Mouse (Mus musculus): ENCODE measurements around the gene Ncor2. TPM values are rescaled to one million over a fixed set of nuclear protein-coding genes. Genes with fewer than 3 reads are reported as not detected.
A peak's percentile ranks its signal among the peaks of the same experiment; 100 is the strongest.

The Ncor2 gene
- polyA plus RNA-seq, 1 experiment from 2014 or later, result 26.3 TPM

DNA sequence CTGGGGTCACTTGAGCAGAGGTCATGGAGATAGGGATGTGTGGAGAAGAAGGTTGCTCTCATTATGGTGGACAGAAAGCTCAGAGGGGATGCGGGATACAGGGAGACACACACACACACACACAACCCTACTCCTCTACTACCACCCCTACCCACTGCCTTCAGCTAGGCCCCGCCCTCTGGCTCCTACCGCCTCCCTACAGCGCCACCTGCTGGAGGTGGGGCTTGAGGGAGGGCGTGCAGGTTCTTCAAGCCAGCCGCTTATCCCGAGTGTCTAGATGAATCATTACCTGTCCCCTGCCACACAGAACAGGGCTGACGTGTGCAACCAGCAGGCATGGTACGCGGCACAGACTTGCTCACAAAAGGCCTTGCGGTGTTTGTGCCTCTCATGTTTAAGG is 10.6 kb upstream of the Ncor2 start:
- WGBS, result 41% methylated on average over 11 of the region's 11 CpGs
- no peaks in the 10 kb centered on the region for H3K36me3 ChIP-seq
- peaks cover 8% of the 10 kb centered on the region; the same call in 1 of the 2 replicates for H3K4me1 ChIP-seq (replicated peaks)
- no peaks in the 10 kb centered on the region for H3K9me3 ChIP-seq
- ATAC-seq (ENCODE audit: low FRiP score, low read depth), result no peak
- no peak overlapping the region for H3K4me2 ChIP-seq
- no peak overlapping the region for H3K4me3 ChIP-seq
- no peak overlapping the region for H3K27ac ChIP-seq (replicated peaks)
- H3K9ac ChIP-seq, result no peak overlapping the region
- H3K27me3 ChIP-seq, result no peaks in the 10 kb centered on the region

DNA sequence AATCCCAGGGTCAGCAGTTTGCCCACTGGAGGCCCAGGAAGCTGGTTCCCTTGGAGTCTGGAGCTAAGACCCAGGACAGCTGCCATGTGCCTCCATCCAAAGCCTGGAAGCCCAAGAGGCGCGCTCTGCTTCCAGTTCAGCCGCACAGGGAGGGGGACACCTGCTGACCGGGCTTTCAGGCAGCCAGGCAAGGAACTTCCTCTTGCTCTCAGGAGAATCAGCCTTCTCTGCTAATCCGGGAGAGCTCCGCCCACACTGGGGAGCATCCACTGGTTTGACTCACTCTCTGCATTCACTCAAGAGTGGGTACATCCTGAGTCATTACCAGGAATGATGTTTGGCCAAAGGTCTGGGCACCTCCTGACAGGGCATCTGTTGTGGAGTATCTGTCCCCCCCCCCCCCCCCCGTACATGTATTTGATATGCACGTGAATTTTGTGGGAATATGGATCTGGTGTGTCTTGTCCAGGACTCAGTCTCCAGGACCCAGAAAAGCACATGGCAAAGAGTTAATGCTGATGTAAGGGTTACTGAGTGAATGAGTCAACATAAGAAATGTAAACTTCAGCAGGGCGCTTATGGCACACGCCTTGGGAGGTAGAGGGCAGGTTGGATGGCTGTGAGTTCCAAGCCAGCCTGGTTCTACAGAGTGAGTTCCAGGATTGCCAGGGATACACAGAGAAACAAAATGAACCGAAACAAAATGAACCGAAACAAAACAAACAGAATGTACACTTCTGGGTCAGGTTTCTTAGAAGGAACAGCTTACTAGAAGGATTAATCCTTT is 10.0 kb upstream of the Ncor2 start:
- no peak overlapping the region for H3K4me3 ChIP-seq
- peaks cover 8% of the 10 kb centered on the region; the same call in 1 of the 2 replicates for H3K4me1 ChIP-seq (replicated peaks)
- H3K9me3 ChIP-seq, result no peaks in the 10 kb centered on the region
- WGBS, result 34% methylated on average over 12 of the region's 12 CpGs
- no peak overlapping the region for H3K4me2 ChIP-seq
- ATAC-seq (ENCODE audit: low FRiP score, low read depth), result no peak
- no peaks in the 10 kb centered on the region for H3K27me3 ChIP-seq
- H3K9ac ChIP-seq, result no peak overlapping the region
- H3K27ac ChIP-seq (replicated peaks), result no peak overlapping the region
- H3K36me3 ChIP-seq, result no peaks in the 10 kb centered on the region

DNA sequence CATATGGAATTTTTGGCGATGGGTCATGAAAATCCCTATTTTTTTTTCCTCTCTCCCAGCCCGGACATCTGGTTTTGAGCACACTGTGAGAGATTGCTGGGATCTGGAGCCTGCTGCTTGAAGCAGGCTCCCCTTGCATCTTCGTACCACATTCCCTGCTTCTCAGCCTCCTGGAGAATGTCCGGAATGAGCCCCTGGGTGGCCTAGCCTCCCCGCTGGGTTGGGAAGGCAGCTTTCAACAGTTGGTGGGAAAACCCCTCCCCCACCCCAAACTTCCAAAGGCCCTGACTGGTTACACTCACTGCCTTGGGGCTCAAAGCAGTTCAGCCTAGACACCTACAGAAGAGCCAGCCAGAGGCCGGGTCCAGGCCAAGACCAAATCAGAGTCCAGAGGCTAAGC is 5.8 kb upstream of the Ncor2 start:
- Histone ChIP-seq H3K27me3 (no peaks in the 10 kb centered on the region), H3K9ac (no peak overlapping the region), H3K4me1 (replicated peaks) (peaks cover 17% of the 10 kb centered on the region), H3K9me3 (no peaks in the 10 kb centered on the region), H3K4me3 (no peak overlapping the region), H3K27ac (replicated peaks) (no peak overlapping the region), H3K36me3 (no peaks in the 10 kb centered on the region), H3K4me2 (no peak overlapping the region)
- 28% methylated on average over 6 of the region's 6 CpGs for WGBS
- no peak for ATAC-seq (ENCODE audit: low FRiP score, low read depth)

DNA sequence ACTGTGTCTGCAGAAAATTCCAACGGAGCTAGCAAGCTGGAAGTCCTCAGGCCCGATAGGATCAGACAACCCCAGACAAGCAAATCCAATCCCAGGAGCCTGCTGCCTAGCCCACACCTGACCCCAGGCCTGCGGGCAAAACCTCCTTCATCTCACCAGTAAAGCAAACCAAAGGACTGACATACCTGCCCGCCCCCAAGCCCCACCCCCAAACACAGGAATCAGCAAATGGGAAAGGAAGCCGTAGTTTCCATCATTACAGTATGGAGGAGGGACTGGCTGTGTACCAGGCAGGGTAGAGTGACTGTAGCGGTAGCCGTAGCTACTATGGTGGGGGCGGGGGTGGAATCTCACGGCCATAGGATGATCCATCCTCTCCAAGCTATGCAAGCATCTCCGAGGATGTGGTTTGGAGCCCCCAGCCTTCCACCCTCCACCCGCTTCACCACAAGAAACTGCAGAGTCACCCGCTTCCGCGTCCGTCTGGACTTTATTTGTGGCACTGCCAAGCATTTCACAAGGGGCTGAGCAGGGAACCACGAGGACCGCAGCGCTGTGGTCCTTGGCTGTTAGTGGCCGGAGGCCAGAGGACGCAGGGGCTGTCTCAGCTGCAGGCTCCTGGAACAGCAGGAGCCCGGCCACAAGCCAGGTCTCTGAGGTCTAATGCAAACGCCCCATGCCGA is 4.4 kb upstream of the Ncor2 start:
- 18% methylated on average over 23 of the region's 23 CpGs for WGBS
- H3K9me3 ChIP-seq, result no peaks in the 10 kb centered on the region
- H3K4me2 ChIP-seq, result peak overlapping the region; percentile 18
- no peak for ATAC-seq (ENCODE audit: low FRiP score, low read depth)
- peak overlapping the region; percentile 55; the same call in 1 of the 2 replicates for H3K27ac ChIP-seq (replicated peaks)
- no peak overlapping the region for H3K9ac ChIP-seq
- no peaks in the 10 kb centered on the region for H3K36me3 ChIP-seq
- H3K4me3 ChIP-seq, result no peak overlapping the region
- H3K27me3 ChIP-seq, result no peaks in the 10 kb centered on the region
- peaks cover 19% of the 10 kb centered on the region for H3K4me1 ChIP-seq (replicated peaks)

DNA sequence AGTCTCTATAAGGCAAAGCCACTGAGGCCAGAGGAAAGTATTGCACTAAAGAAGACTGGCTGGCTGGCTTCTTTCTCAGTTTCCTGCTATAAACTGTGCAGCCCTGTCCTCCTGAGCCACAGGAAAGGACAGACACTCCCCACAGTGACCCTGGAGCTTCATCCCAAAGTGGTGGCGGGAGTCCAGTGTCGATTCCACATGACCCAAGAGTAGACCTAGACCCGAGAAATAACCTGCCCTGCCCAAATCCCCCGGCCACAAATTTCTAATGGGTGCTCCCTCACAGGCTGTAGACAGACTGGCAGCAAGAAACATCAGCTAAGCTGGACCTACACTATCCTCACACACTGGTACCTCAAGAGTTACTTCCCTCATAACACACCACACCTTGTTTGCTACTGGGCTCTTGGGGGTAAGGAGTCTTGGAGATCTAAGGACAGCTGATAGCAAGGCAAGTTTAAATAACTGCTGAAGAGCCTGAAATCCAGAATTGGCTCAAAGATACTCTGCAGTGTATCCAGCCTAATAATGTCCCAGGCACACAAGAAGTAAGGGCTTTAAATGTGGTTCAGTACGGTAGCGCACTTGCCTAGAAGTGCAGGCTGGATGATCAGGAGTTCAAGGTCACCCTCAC is 1.7 kb upstream of the Ncor2 start:
- Histone ChIP-seq H3K4me3 (no peak overlapping the region), H3K4me2 (no peak overlapping the region), H3K36me3 (no peaks in the 10 kb centered on the region), H3K4me1 (replicated peaks) (peaks cover 40% of the 10 kb centered on the region), H3K27me3 (no peaks in the 10 kb centered on the region), H3K9ac (no peak overlapping the region), H3K9me3 (no peaks in the 10 kb centered on the region), H3K27ac (replicated peaks) (no peak overlapping the region)
- WGBS, result 76% methylated on average over 6 of the region's 6 CpGs
- ATAC-seq (ENCODE audit: low FRiP score, low read depth), result no peak

DNA sequence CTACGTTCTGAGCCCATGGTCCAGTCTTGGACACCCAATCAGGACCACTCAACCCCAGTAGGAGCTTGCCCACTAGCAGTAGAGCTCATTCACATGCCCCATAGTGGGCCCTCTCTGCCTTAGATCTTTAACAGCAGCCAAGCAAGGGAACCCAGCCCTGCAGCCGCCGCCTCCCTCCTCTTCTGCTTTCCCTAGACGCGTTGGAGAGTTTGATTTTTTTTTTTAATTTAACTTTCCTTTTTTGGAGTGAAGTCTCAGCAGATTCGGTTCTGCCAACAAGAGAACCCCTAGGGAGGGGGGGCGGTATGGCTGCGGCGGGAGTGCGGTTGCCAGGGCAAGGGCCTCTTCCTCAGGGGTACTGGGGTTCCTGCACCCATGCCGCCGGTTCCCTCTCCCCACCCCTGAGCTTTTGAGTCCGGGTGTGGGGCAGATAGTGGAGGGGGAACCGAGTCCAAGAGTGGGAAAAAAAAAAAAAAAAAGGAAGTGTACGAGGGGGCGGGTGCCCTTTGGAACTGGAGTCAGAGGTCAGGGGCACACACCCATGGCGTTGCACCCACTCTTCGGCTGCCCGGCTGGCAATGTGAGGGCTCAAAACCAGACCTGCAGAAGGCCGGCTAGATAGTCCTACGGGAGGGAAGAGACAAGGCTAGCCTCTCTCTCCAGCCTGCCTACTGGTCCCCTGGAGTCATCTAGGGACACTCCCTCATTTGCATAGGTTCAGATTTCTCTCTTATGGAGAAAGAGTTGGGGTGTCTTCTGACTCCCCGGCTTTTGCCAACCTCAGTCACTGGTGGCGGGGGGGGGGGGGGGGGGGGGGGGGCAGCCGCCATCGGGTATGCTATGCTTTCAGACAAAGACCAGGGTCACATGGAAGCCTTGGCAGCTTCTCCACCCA is 963 bp upstream of the Ncor2 start:
- Histone ChIP-seq H3K27ac (replicated peaks) (peak overlapping the region; percentile 93), H3K27me3 (no peaks in the 10 kb centered on the region), H3K4me3 (peak overlapping the region; percentile 74), H3K36me3 (no peaks in the 10 kb centered on the region), H3K9ac (peak overlapping the region; percentile 52), H3K9me3 (no peaks in the 10 kb centered on the region), H3K4me2 (peak overlapping the region; percentile 79), H3K4me1 (replicated peaks) (peaks cover 48% of the 10 kb centered on the region)
- ATAC-seq (ENCODE audit: low FRiP score, low read depth), result peak; percentile 32
- WGBS, result 4% methylated on average over 23 of the region's 25 CpGs

DNA sequence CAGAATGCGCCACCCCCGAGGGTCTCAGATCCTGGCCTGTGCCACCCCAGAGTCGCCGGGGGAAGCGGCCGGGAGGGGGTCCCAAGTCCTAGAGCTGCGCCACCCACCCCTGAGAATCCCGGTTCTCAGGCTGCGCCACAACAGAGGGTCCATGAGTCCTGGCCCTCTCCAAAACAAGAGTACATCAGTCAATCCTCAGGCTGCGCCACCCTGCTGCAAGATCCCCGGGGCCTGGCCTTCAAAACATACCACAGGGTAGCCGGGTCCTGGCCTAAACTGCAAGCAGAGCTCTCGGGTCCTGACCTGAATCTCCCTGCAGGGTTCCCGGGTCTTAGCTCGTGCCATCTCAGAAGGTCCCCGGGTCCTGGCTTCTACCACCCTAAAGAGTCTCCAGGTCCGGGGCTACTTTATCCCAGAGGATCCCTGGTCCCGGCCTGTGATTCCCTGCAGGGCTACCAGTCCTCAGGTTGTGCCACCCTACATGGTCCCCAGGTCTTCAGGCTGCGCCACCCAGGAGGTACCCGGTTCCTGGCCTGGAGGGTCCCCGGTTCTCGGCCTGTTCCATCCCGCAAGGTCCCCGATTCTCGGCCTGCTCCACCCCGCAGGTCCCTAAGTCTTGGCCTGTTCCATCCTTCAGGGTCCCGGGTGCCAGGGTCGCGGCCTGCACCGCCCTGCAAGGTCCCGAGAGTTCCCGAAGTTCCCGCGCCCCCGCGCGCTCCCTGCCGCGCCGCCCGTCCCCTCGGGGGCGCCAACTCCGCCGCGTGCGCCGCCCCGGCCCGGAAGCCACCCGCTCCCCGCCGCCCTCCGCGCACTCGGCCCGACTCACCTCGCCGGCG is 630 bp downstream of the Ncor2 start:
- Histone ChIP-seq H3K27ac (replicated peaks) (peak overlapping the region; percentile 89), H3K4me3 (peak overlapping the region; percentile 74), H3K9me3 (no peaks in the 10 kb centered on the region), H3K27me3 (no peaks in the 10 kb centered on the region), H3K4me2 (peak overlapping the region; percentile 79), H3K36me3 (no peaks in the 10 kb centered on the region), H3K9ac (peak overlapping the region; percentile 76), H3K4me1 (replicated peaks) (peaks cover 56% of the 10 kb centered on the region)
- under 1% methylated on average over 60 of the region's 60 CpGs for WGBS
- ATAC-seq (ENCODE audit: low FRiP score, low read depth), result peak; percentile 23

DNA sequence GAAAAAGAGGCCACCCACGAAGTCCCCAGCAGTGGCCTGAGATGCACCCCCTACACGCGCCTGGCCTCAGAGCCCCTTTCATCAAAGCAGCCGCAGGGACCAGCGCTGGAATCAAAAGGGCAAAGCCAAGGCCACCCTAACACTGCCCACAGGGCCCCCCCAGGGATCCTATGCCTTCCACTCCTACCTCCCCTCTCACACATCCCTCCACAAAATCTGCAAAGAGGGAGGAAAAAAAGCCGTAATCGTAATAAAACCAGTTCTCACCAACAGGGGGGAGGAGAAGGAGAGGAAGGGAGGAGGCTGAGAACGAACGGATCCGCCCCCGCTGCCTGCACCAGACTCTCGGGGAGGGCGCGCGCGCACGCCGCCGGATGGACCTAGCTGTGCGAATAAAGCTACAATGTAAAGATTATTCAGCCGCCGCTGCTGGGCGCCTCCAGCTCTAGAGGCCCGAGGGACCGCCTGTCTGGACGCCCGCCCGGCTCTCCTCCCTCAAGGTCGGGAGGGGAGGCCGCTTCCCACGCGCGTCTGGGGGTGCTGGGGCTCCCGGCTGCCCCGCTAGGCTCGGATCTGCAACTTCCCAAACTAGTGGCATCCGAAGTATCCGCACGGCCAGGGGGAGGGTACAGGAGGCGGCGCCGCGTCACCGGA is 1.4 kb downstream of the Ncor2 start:
- peak overlapping the region; percentile 74 for H3K4me3 ChIP-seq
- H3K4me2 ChIP-seq, result peak overlapping the region; percentile 79
- H3K27me3 ChIP-seq, result no peaks in the 10 kb centered on the region
- WGBS, result under 1% methylated on average over 44 of the region's 44 CpGs
- ATAC-seq (ENCODE audit: low FRiP score, low read depth), result peak; percentile 24
- H3K9ac ChIP-seq, result peak overlapping the region; percentile 76
- peaks cover 61% of the 10 kb centered on the region for H3K4me1 ChIP-seq (replicated peaks)
- no peaks in the 10 kb centered on the region for H3K9me3 ChIP-seq
- no peaks in the 10 kb centered on the region for H3K36me3 ChIP-seq
- H3K27ac ChIP-seq (replicated peaks), result peak overlapping the region; percentile 89

DNA sequence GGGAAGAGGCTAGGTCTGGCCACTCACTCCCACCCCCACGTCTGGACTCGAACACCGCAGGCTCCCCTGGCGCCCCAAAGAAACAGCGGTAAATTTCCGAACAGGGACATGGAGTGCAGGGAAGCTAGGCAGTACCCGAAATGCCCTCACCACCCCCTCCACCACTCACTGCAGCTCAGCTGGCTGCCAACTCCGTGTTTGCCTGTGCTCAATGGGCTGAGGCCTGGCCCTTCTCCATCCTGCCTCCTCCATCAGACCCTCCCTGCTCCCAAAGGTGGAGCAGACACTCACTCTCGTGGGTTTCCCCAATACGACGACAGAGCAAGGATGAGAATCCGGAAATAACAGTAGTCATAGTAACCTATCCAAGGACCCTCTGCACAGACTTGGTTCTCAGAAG is 2.2 kb downstream of the Ncor2 start:
- Histone ChIP-seq H3K4me1 (replicated peaks) (peaks cover 68% of the 10 kb centered on the region), H3K36me3 (no peaks in the 10 kb centered on the region), H3K27ac (replicated peaks) (peak overlapping the region; percentile 89), H3K4me3 (peak overlapping the region; percentile 74), H3K9me3 (no peaks in the 10 kb centered on the region), H3K27me3 (no peaks in the 10 kb centered on the region), H3K4me2 (peak overlapping the region; percentile 79), H3K9ac (peak overlapping the region; percentile 76)
- WGBS, result 3% methylated on average over 12 of the region's 12 CpGs
- 0 out of 2 replicates have a peak, but pooled peaks have one; percentile 7 for ATAC-seq (ENCODE audit: low FRiP score, low read depth)

DNA sequence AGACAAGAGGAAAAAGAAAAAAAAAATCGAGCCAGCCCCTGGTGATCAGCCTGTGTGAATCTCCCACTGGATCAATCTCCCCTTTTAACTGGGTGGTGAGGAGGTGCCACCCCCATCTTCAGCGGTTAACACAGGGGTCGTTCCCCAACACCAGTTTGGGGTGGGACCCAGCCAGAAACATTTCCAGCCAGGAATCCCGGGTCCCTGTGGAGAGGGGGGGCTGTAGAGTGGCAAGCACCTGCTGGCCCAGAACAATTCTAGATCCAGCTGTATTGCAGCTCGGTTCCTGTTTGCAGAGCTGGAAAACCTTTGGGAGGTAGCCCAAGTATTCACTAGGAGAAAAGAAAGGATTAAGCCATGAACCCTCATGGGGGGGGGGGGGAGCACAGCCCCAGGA is 2.7 kb downstream of the Ncor2 start:
- Histone ChIP-seq H3K4me2 (peak overlapping the region; percentile 79), H3K36me3 (no peaks in the 10 kb centered on the region), H3K27ac (replicated peaks) (peak overlapping the region; percentile 89), H3K9me3 (no peaks in the 10 kb centered on the region), H3K4me3 (peak overlapping the region; percentile 74), H3K27me3 (no peaks in the 10 kb centered on the region), H3K4me1 (replicated peaks) (peaks cover 73% of the 10 kb centered on the region), H3K9ac (peak overlapping the region; percentile 76)
- 7% methylated on average over 5 of the region's 5 CpGs for WGBS
- no peak for ATAC-seq (ENCODE audit: low FRiP score, low read depth)
